Mouse (Mus musculus): ENCODE data around the gene Gm10340. TPM values are rescaled to one million over a fixed set of nuclear protein-coding genes. Genes with fewer than 3 reads are reported as not detected.
"Not testable (repeated sequence)": the region's sequence is repeated elsewhere in the genome, so short reads cannot be mapped to it uniquely, and the experiment has no call there.

Gene Gm10340
- polyA plus RNA-seq (2014; fragmentation: Nextera tagmentation; extraction: Ambion mirVana): not detected in 2 replicates

- WGBS: 92% methylated on average over 2 of the region's 3 CpGs
- not testable (repeated sequence) for H3K9ac ChIP-seq (ENCODE audit: low read length); H3K4me3 ChIP-seq (ENCODE audit: low read depth, low read length); H3K27me3 ChIP-seq (replicated peaks; ENCODE audit: control insufficient read depth, insufficient read depth, low read length); ATAC-seq (replicated peaks; ENCODE audit: low FRiP score, low TSS enrichment, low read depth); H3K36me3 ChIP-seq (ENCODE audit: control insufficient read depth, insufficient read depth, low read length); H3K4me2 ChIP-seq (ENCODE audit: low read length); H3K4me1 ChIP-seq (replicated peaks; ENCODE audit: control insufficient read depth, insufficient read depth, low read length); H3K27ac ChIP-seq (ENCODE audit: low read depth); H3K9me3 ChIP-seq (ENCODE audit: control insufficient read depth, low read length); DNase-seq (ENCODE audit: low spot score)
Measured at GRCm38 (mm10) chr14:3133697-3134096, at the start of gene Gm10340. Gene Gm10340, plus strand, starts transcription at chr14:3133997.

GRCm38 (mm10) chr14:3116051-3116450, 17.7 kb upstream of the Gm10340 start:
- H3K27me3 ChIP-seq (replicated peaks; ENCODE audit: control insufficient read depth, insufficient read depth, low read length); H3K4me1 ChIP-seq (replicated peaks; ENCODE audit: control insufficient read depth, insufficient read depth, low read length); H3K4me2 ChIP-seq (ENCODE audit: low read length); H3K4me3 ChIP-seq (ENCODE audit: low read depth, low read length); H3K27ac ChIP-seq (ENCODE audit: low read depth); H3K36me3 ChIP-seq (ENCODE audit: control insufficient read depth, insufficient read depth, low read length); ATAC-seq (replicated peaks; ENCODE audit: low FRiP score, low TSS enrichment, low read depth); H3K9me3 ChIP-seq (ENCODE audit: control insufficient read depth, low read length); DNase-seq (ENCODE audit: low spot score); H3K9ac ChIP-seq (ENCODE audit: low read length): not testable (repeated sequence)
- WGBS: 92% methylated on average over 15 of the region's 25 CpGs

- not testable (repeated sequence) for H3K4me1 ChIP-seq (replicated peaks; ENCODE audit: control insufficient read depth, insufficient read depth, low read length); H3K27me3 ChIP-seq (replicated peaks; ENCODE audit: control insufficient read depth, insufficient read depth, low read length); H3K9ac ChIP-seq (ENCODE audit: low read length); H3K36me3 ChIP-seq (ENCODE audit: control insufficient read depth, insufficient read depth, low read length); DNase-seq (ENCODE audit: low spot score); ATAC-seq (replicated peaks; ENCODE audit: low FRiP score, low TSS enrichment, low read depth); H3K27ac ChIP-seq (ENCODE audit: low read depth); H3K4me2 ChIP-seq (ENCODE audit: low read length); H3K4me3 ChIP-seq (ENCODE audit: low read depth, low read length); H3K9me3 ChIP-seq (ENCODE audit: control insufficient read depth, low read length)
- WGBS: no CpG with 5 or more reads among the region's 2 CpGs
Measured at GRCm38 (mm10) chr14:3187955-3188354, 54.2 kb downstream of the Gm10340 start, which contains the start of gene Gm5795. Gene Gm5795, plus strand, starts transcription at chr14:3188255.

Other genes with a start within 250 kb of the Gm10340 start
- gene Gm2888, start 104.0 kb upstream of the Gm10340 start, polyA plus RNA-seq (2014; fragmentation: Nextera tagmentation; extraction: Ambion mirVana): not detected in 2 replicates
- 2.7 and 3.9 TPM in 2 replicates for gene Gm2897, start 84.7 kb upstream of the Gm10340 start, polyA plus RNA-seq (2014; fragmentation: Nextera tagmentation; extraction: Ambion mirVana)
- gene Gm5795, start 54.3 kb downstream of the Gm10340 start, polyA plus RNA-seq (2014; fragmentation: Nextera tagmentation; extraction: Ambion mirVana): not detected in 2 replicates
- gene D830030K20Rik, start 74.5 kb downstream of the Gm10340 start, polyA plus RNA-seq (2014; fragmentation: Nextera tagmentation; extraction: Ambion mirVana): 3.9 and 5.8 TPM in 2 replicates
- not detected in 2 replicates for gene Gm2956, start 198.6 kb downstream of the Gm10340 start, polyA plus RNA-seq (2014; fragmentation: Nextera tagmentation; extraction: Ambion mirVana)